Mouse (Mus musculus) erythroblast, embryonic 14.5 days (primary cell): Measurements from ENCODE around the gene Cpm.

Experiments used
- GATA1 ChIP-seq: IDR thresholded peaks from 2 replicates; pipeline ENCODE4 v1.6.1; 2012; ENCODE audit warnings: low read length, inconsistent platforms, mixed read lengths
- TAL1 ChIP-seq: IDR thresholded peaks from 3 replicates; pipeline ENCODE4 v1.6.1; 2012; ENCODE audit warnings: low read length, inconsistent platforms, mixed read lengths

GRCm38 (mm10) chr10:117653779-117654173 lies 24.5 kb downstream of the Cpm start:
- no peak for TF ChIP-seq GATA1
- no peak for TF ChIP-seq TAL1
